Mouse (Mus musculus) spleen, adult 2 months (tissue): ENCODE data around the gene Prlh.

Experiments
- CTCF ChIP-seq: fragments of 200-500 bp; IDR thresholded peaks from 2 replicates; pipeline ENCODE4 v1.5.1; 2011; ENCODE audit warnings: mild to moderate bottlenecking, inconsistent platforms; ENCODE audit not compliant: insufficient read depth, insufficient read length, insufficient replicate concordance; ENCODE audit errors: extremely low read depth
- POLR2A ChIP-seq: fragments of 200-500 bp; IDR thresholded peaks from 2 replicates; pipeline ENCODE4 v1.6.1; 2011; ENCODE audit warnings: low read depth, low read length, inconsistent platforms

GRCm38 (mm10) chr1:90933001-90933400 is 19.9 kb upstream of the Prlh start:
- TF ChIP-seq CTCF: no peak
- no peak for TF ChIP-seq POLR2A
